Comparison of ENCODE assay signal across 8 mouse cellular contexts in genomic region chr1:36784365-36785134, GRCm38 (mm10). TPM values are rescaled to one million over a fixed set of nuclear protein-coding genes. Genes with fewer than 3 reads are reported as not detected.
DNase-seq lines count a peak whose midpoint lies in the region; ATAC-seq and TF ChIP-seq lines count a peak whose summit lies in the region.

No protein-coding gene starts in this region.

- TF ChIP-seq CTCF in MEL (IDR thresholded peaks at IDR 0.05 in 2 of 3, conservative IDR thresholded peaks at IDR 0.05 in 1 of 3; ENCODE audit: control insufficient read depth in 1 of 3, insufficient read depth in 1 of 3, low read depth in 2 of 3, low read length in 3 of 3, poor library complexity in 1 of 3, severe bottlenecking in 1 of 3): peak; percentile 63 to 94 (median 76)
- peak; percentile 92 for TF ChIP-seq CTCF in liver, postnatal 0 days (IDR thresholded peaks at IDR 0.05; ENCODE audit: low read depth)

- intact Hi-C loops in heart, postnatal 25 days (cut with DNase I): loop anchor here (1.0 to 10.0 kb wide), 3 partner anchors 350 to 600 kb away; no protein-coding TSS in a partner anchor

- no peak overlapping the region for H3K4me3 ChIP-seq in MEL (ENCODE audit: control insufficient read depth in 1 of 2, insufficient read depth in 1 of 2, low read depth in 2 of 2, low read length in 2 of 2)
- peak overlapping the region; percentile 46 for H3K4me3 ChIP-seq in forebrain, embryonic 16.5 days (replicated peaks; ENCODE audit: low read length)
- peak overlapping the region; percentile 46 for H3K4me3 ChIP-seq in liver, postnatal 0 days (ENCODE audit: low read depth, low read length)
- H3K4me3 ChIP-seq in neural tube, embryonic 15.5 days (replicated peaks): peak overlapping the region; percentile 47

- H3K36me3 ChIP-seq in MEL (ENCODE audit: control insufficient read depth in 1 of 2, insufficient read depth in 2 of 2, low read length in 2 of 2): no peaks in the 10 kb centered on the region
- no peaks in the 10 kb centered on the region for H3K36me3 ChIP-seq in forebrain, embryonic 16.5 days (ENCODE audit: control insufficient read depth, insufficient read depth)
- no peaks in the 10 kb centered on the region for H3K36me3 ChIP-seq in liver, postnatal 0 days (replicated peaks; ENCODE audit: insufficient read depth, low read length)
- no peaks in the 10 kb centered on the region for H3K36me3 ChIP-seq in neural tube, embryonic 15.5 days

- peak; percentile 69 for DNase-seq in MEL (ENCODE audit: low read depth, low spot score)
- DNase-seq in cerebellum, adult 11-12 months: peak; percentile 88
- peak; percentile 15 for DNase-seq in heart, postnatal 25 days (ENCODE audit: low spot score)
- DNase-seq in layer of hippocampus, adult 11-12 months (ENCODE audit: low spot score): peak; percentile 82
- DNase-seq in liver, postnatal 0 days: peak; percentile 83
- DNase-seq in testis, postnatal 14 days (ENCODE audit: low spot score): peak; percentile 76

- WGBS in forebrain, embryonic 16.5 days: 3% methylated on average over 20 of the region's 20 CpGs
- 3% methylated on average over 20 of the region's 20 CpGs for WGBS in liver, postnatal 0 days (ENCODE audit: insufficient replicate concordance)
- WGBS in neural tube, embryonic 15.5 days: 4% methylated on average over 20 of the region's 20 CpGs

- H3K4me2 ChIP-seq in forebrain, embryonic 16.5 days (ENCODE audit: low read length): peak overlapping the region; percentile 74
- peak overlapping the region; percentile 81 for H3K4me2 ChIP-seq in liver, postnatal 0 days (ENCODE audit: low read depth, low read length)
- H3K4me2 ChIP-seq in neural tube, embryonic 15.5 days: peak overlapping the region; percentile 95

- no peak overlapping the region for H3K9ac ChIP-seq in MEL (ENCODE audit: control insufficient read depth, low read depth, low read length, poor library complexity, severe bottlenecking)
- peak overlapping the region; percentile 65 for H3K9ac ChIP-seq in forebrain, embryonic 16.5 days (replicated peaks; ENCODE audit: low read depth, low read length)
- H3K9ac ChIP-seq in liver, postnatal 0 days (replicated peaks): peak overlapping the region; percentile 3; the same call in 1 of the 2 replicates
- H3K9ac ChIP-seq in neural tube, embryonic 15.5 days (replicated peaks): peak overlapping the region; percentile 66

- H3K27ac ChIP-seq in MEL (ENCODE audit: control insufficient read depth, low read depth, low read length): no peak overlapping the region
- H3K27ac ChIP-seq in forebrain, embryonic 16.5 days (ENCODE audit: low read length): peak overlapping the region; percentile 55
- no peak overlapping the region for H3K27ac ChIP-seq in liver, postnatal 0 days (ENCODE audit: low read depth)
- peak overlapping the region; percentile 86 for H3K27ac ChIP-seq in neural tube, embryonic 15.5 days (replicated peaks)

- no peak; the same call in none of the 2 replicates for TF ChIP-seq RAD21 in MEL (IDR thresholded peaks at IDR 0.05; ENCODE audit: low read depth, low read length)

- H3K27me3 ChIP-seq in MEL (ENCODE audit: control insufficient read depth in 1 of 2, insufficient read depth in 2 of 2, low read length in 2 of 2): no peaks in the 10 kb centered on the region
- H3K27me3 ChIP-seq in forebrain, embryonic 16.5 days (replicated peaks; ENCODE audit: control insufficient read depth, insufficient read depth, low read length): no peaks in the 10 kb centered on the region
- no peaks in the 10 kb centered on the region for H3K27me3 ChIP-seq in liver, postnatal 0 days (ENCODE audit: insufficient read depth, low read length)
- peaks cover 3% of the 10 kb centered on the region; the same call in 1 of the 2 replicates for H3K27me3 ChIP-seq in neural tube, embryonic 15.5 days (replicated peaks)

- TF ChIP-seq POLR2A in MEL (IDR thresholded peaks at IDR 0.05; ENCODE audit: control insufficient read depth in 1 of 2, insufficient read depth in 1 of 2, low read depth in 1 of 2, low read length in 2 of 2, poor library complexity in 1 of 2): no peak

- TF ChIP-seq EP300 in MEL (IDR thresholded peaks at IDR 0.05; ENCODE audit: low read depth in 1 of 2, low read length in 2 of 2): no peak
- TF ChIP-seq EP300 in liver, postnatal 0 days (IDR thresholded peaks at IDR 0.05; ENCODE audit: low read depth): no peak

- H3K79me2 ChIP-seq in MEL (ENCODE audit: control insufficient read depth, insufficient read depth, low read length, poor library complexity): no peaks in the 10 kb centered on the region

- H3K9me3 ChIP-seq in MEL (replicated peaks; ENCODE audit: insufficient read depth, low read length): no peaks in the 10 kb centered on the region
- no peaks in the 10 kb centered on the region for H3K9me3 ChIP-seq in forebrain, embryonic 16.5 days (ENCODE audit: control insufficient read depth, low read length)
- H3K9me3 ChIP-seq in liver, postnatal 0 days (ENCODE audit: low read length): no peaks in the 10 kb centered on the region
- no peaks in the 10 kb centered on the region for H3K9me3 ChIP-seq in neural tube, embryonic 15.5 days (replicated peaks)

- ATAC-seq in forebrain, embryonic 16.5 days: peak; percentile 83
- peak; percentile 69 for ATAC-seq in liver, postnatal 0 days
- peak; percentile 88 for ATAC-seq in neural tube, embryonic 15.5 days (ENCODE audit: low FRiP score)

- H3K4me1 ChIP-seq in MEL (ENCODE audit: control insufficient read depth in 1 of 2, insufficient read depth in 2 of 2, low read length in 2 of 2): peaks cover 0 to 5% of the 10 kb centered on the region in 2 experiments; a peak in 1 of 4 replicates
- peaks cover 4% of the 10 kb centered on the region; the same call in 1 of the 2 replicates for H3K4me1 ChIP-seq in forebrain, embryonic 16.5 days (replicated peaks; ENCODE audit: control insufficient read depth, insufficient read depth, low read length)
- H3K4me1 ChIP-seq in liver, postnatal 0 days (ENCODE audit: insufficient read depth): peaks cover 10% of the 10 kb centered on the region
- H3K4me1 ChIP-seq in neural tube, embryonic 15.5 days: peaks cover 14% of the 10 kb centered on the region

TF ChIP-seq in MEL, 35 proteins besides CTCF, POLR2A, EP300 and RAD21:
- TF ChIP-seq NRF1 (IDR thresholded peaks at IDR 0.05; ENCODE audit: insufficient read depth, low read depth, low read length, poor library complexity, severe bottlenecking) (no peak), MEF2A (IDR thresholded peaks at IDR 0.05; ENCODE audit: extremely low read depth, insufficient replicate concordance, low read depth, low read length, poor library complexity, severe bottlenecking) (no peak), RCOR1 (IDR thresholded peaks at IDR 0.05; ENCODE audit: low read depth, low read length) (no peak), SMC3 (IDR thresholded peaks at IDR 0.05; ENCODE audit: low read depth, low read length) (peak; percentile 94), ZC3H11A (IDR thresholded peaks at IDR 0.05; ENCODE audit: low read depth, low read length) (peak; percentile 95), SIN3A (IDR thresholded peaks at IDR 0.05; ENCODE audit: low read length) (0 out of 2 replicates have a peak, but pooled peaks have one; percentile 18)
TF ChIP-seq in MEL: peak in this region for 3.

RNA-seq across cellular contexts. Expression of gene Zap70, which starts 23.0 kb away (rescaled TPM):
- total RNA-seq in MEL (2012; rRNA removed): not detected in 2 replicates
- not detected for polyA plus RNA-seq in MEL (2012; ENCODE audit: insufficient read depth in 1 of 2, insufficient read length in 2 of 2, low read depth in 1 of 2, low replicate concordance in 2 of 2, missing spikeins in 1 of 2)
- polyA plus RNA-seq in forebrain, embryonic 16.5 days (2015; fragmentation: Nextera tagmentation; extraction: Ambion mirVana): 1.2 and 1.4 TPM in 2 replicates
- under 1 TPM; 0.18 to 0.53 TPM for total RNA-seq in heart, postnatal 25 days (2021)
- 0.31 and 0.67 TPM in 2 replicates for polyA plus RNA-seq in liver, postnatal 0 days (2015; fragmentation: Nextera tagmentation; extraction: Ambion mirVana)
- 1.2 and 5.1 TPM in 2 replicates for polyA plus RNA-seq in neural tube, embryonic 15.5 days (2015; fragmentation: Nextera tagmentation; extraction: Ambion mirVana)

Comparison
In these comparisons a context has a peak if more than half of its experiments do, and no peak if none do; other contexts are left out.
1. DNase-seq: peak in every context shown above with its lines; median percentile 88 in cerebellum, adult 11-12 months; 83 in liver, postnatal 0 days; 82 in layer of hippocampus, adult 11-12 months; 76 in testis, postnatal 14 days; 69 in MEL; 15 in heart, postnatal 25 days.
2. H3K27ac ChIP-seq: peak in forebrain, embryonic 16.5 days (single experiment) and neural tube, embryonic 15.5 days (single experiment); none in MEL (single experiment) and liver, postnatal 0 days (single experiment).
3. H3K4me3 ChIP-seq: peak in forebrain, embryonic 16.5 days (single experiment), liver, postnatal 0 days (single experiment) and neural tube, embryonic 15.5 days (single experiment); none in MEL (0 of 2).
4. Peak in every context shown above with its lines, with median percentiles within 50 percentile points of each other: ATAC-seq and H3K4me2 ChIP-seq.